Mouse (Mus musculus) urinary bladder, postnatal 25 days (tissue): ENCODE measurements around the gene Ms4a3.

Source experiments
- DNase-seq: peaks from one replicate; pipeline ENCODE4 v3.0.0; 2022; ENCODE audit warnings: low spot score

Ms4a3 gene

GRCm38 (mm10) chr19:11589205-11589604 is 51.4 kb downstream of the Ms4a3 start:
- DNase-seq, result no peak
